Mouse (Mus musculus): Measurements from ENCODE around the gene Trp73.

The Trp73 gene

GRCm38 (mm10) chr4:154099361-154099760, 40.6 kb downstream of the Trp73 start:
- no peak for DNase-seq

GRCm38 (mm10) chr4:154096111-154096510, 43.9 kb downstream of the Trp73 start:
- no peak for DNase-seq

GRCm38 (mm10) chr4:154093210-154093609, 46.8 kb downstream of the Trp73 start:
- DNase-seq, result peak; percentile 19

DNA sequence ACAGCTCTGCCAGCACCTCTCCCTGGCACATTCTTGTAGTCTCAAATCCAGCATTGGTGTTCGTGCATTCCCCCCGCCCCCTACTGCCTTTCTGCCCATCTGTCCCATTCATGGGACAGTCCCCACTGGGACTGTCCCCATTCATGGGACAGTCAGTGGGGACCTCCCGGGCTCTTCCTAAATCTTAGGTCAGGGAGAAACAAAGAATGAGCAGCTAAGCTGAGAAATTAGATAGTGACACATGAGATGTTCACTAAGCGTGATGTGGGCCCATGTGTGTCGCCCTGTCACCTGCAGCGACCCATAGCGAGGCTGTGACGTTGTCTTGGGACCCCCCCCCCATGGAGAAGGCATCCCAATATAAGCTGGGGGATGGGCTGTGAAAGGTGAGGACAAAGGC, 48.7 kb downstream of the Trp73 start:
- DNase-seq, result no peak

- no peak for DNase-seq
Observed at GRCm38 (mm10) chr4:154089205-154089604, 50.8 kb downstream of the Trp73 start.

DNA sequence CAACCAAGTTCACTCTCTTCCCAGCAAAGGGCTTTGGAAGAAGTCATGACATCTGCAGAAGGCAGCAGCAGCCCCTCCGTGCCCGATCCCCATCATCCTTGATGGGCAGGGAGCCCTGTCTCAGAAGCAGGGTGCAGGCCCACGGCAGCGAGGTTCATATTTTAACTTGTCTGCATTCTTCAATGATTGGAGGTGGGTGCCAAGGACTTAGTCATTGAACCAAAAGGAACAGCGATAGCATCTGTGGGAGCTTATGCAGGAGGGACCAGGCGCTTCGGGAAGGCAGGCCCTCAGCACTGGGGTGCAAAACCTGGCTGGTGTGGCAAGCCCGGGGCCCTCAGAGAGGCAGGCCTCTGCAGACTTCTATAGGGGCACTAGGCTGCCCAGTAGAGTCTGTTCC, 53.6 kb downstream of the Trp73 start:
- no peak for DNase-seq

DNA sequence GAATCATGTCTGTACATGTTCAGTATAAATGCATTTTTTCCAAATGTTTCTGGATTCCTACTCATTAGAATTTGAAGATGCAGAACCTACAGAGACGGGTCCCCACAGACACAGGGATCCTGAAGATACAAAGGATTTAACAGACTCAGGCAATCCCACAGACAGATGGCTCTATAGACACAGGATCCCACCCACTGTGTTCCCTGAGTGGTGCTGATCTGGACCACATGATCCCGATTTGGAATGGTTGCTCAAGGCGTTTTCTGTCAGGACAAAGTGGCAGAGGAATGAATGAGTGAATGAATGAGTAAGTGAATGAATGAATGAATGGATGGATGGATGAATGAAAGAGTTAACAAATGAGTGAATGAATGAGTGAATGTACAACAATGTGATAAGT, 54.2 kb downstream of the Trp73 start:
- DNase-seq, result no peak

DNA sequence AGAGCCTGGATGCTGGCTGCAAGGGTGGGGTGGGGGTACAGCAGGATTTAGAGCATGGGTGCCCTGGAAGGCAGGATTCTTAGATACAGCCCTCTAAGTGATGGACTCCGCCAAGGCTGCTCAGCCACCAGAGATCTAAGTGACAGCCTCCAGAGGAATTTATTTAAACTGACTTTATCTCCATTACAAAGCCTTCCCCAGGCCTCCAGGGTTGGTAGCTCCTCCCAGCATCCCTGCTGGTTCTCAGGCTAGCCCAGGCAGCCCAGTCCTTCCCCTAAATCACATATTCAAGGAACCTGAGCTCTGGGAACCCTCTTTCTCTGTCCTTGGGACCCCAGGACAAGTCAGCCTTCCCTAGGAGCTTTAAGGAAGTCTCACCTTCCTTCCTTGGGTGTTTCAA, 58.0 kb downstream of the Trp73 start:
- no peak for DNase-seq

- DNase-seq, result peak; percentile 85
Observed at GRCm38 (mm10) chr4:154081021-154081420, 59.0 kb downstream of the Trp73 start.

- DNase-seq, result no peak
Observed at GRCm38 (mm10) chr4:154080211-154080610, 59.8 kb downstream of the Trp73 start.

DNA sequence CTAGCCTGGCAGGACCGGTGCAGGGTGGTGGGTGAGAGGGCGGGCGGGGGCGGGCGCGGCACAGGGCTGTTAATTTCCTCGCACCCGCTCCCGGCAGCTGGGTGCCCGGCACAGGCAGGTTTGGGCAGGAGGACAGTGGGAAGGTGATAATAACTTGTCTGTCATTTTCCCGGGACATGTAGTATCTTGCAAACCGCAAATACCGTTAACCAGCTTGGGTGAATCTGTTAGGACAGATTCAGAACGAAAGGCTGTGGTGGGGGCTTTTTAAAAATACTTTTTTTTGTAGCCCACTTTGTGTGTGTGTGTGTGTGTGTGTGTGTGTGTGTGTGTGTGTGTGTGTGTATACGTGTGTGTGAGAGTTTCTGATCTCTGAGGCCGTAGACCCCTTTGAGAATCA, 68.1 kb downstream of the Trp73 start:
- no peak for DNase-seq

GRCm38 (mm10) chr4:154071521-154071920, 68.5 kb downstream of the Trp73 start:
- DNase-seq, result no peak

GRCm38 (mm10) chr4:154070896-154071295, 69.1 kb downstream of the Trp73 start:
- DNase-seq, result peak; percentile 15

DNA sequence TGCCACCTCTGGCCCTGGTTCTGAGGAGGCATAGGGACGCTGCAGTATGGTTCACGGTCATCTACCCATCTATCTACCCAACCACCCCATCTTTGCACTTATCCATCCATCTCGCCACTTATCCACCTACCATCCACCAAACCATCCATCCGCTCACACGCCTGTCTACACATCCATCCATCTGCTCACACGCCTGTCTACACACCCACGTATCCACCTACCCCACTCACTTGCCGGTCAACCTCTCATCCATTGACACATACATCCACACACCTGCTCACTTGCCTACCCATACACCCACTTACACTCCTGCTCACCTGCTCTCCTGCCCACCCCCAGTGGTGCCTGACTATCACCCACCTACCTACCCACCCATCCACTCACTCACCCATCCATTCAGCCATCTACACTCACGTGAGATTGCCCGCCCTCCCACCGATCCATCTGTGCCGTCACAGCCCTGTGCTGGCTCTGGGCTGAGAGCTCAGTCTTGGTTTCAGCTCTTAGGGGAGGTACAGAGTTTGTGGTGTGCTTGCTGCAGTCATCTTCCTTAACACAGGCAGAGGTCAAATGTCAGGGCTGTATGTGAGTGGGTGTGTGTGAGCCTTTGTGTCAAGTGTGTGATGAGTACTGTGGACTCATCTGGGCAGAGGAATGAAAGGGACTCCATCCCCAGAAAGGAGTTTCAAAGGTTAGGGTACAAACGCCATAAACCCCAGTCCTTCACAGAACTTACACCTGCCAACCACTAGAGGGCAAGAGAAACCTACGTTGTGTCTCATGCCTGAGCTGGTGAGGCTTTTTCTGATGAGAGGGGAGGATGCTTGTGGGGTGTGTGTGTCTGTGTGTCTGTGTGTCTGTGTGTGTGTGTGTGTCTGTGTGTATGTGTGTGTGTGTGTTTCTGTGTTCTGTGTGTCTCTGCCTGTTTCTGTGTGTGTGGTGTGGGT, 74.9 kb downstream of the Trp73 start:
- DNase-seq, result peak; percentile 13

DNA sequence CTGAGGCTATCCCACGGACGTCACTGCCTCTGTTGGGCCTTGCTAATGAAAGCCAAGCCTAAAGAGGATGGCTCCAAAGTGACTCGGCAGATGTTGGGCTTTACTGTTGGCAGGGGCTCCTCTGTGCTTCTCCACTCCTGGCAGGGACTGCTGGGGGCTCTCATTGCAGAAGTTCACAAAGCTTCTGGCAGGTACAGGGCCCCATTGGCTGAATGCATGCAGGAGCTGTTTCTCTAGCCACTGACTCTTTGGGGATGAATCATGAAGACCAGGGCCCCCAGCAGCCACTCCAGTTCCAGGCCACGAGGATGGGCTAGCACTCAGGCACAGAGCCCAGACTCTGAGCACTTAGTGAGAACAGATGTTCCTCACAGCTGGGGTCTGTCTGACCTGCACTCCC, 82.3 kb downstream of the Trp73 start:
- no peak for DNase-seq

GRCm38 (mm10) chr4:154056661-154057060, 83.3 kb downstream of the Trp73 start:
- DNase-seq, result no peak

GRCm38 (mm10) chr4:154056046-154056445, 84.0 kb downstream of the Trp73 start:
- no peak for DNase-seq

- no peak for DNase-seq
Observed at GRCm38 (mm10) chr4:154055482-154055881, 84.5 kb downstream of the Trp73 start.

GRCm38 (mm10) chr4:154053065-154053464, 86.9 kb downstream of the Trp73 start:
- DNase-seq, result no peak

DNA sequence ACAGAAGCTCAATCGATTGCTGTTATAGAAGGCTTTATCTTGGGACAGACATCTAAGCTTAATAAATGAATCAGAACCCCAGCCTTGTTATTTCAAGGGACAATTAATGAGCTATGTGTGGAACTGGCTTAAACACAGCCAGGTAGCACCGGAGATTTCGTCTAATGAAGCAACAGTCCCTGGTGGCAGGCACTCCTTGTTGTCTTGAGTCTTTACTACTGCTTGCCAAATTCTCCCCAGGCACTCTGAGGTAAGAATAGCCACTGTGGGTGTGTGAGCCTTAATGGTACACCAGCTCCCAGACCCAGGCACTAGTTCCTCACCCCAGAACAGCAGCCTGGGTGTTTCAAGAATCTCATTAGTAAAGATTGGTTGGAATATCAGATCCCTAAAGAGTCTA, 88.6 kb downstream of the Trp73 start:
- no peak for DNase-seq

DNA sequence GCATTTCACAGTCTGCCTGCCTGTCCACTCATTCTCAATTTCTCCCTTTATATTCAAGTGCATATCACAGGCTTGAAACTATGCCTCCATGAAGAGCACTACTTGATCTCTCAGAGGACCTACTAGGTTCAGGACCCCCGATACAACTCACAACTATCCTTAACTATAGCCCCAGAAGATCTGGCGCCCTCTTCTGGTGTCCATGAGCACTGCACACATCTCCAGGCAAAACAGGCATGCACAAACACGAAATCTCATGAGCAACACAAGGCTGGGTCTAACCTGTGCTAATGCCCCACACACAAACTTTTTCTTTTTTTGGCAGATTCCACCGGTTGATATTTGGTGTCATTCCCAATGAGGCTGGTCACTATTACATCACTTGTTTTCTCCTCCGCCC, 94.2 kb downstream of the Trp73 start:
- no peak for DNase-seq

DNA sequence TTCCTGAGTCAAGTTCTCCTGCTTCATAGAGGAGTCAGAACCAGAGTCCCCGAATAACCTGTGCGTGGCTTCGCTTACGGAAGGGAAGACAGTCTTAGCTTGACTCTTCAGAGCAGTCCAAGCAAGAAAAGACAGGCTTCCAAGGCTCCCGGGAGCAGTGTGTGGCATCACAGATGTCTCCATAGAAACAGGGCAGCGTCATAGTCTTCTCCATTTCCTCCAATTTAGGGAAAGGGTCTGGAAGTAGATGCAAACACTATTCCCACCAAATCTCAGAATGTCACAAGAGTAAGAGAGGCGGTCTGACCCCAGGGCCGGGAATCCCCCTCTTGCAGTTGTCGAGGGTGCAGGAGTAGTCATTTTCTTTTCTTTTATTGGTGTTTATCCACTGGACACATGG, 97.4 kb downstream of the Trp73 start, which contains the start of gene Ccdc27:
Gene Ccdc27 (minus strand): TSS at position 101 of the 400 bp plus-strand sequence.
- no peak for DNase-seq

DNA sequence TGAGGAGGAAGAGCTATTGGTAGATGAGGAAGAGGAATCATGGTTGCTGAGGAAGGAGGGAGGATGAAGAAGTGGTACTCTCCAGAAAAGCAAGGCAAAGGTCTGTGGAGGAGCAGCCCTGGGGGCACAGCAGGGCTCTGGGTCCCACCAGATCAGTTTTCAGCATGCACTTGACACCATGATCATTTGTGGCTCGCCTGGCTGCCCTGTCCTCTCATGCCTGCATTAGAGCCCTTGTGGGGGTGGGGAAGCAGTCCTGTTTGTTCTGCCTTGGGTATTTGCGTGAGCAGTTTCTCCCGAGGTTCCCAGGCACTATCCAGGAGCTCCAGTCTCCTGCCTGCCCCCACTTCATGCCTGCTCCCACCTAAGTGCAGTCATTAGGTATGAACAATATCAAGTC, 102.9 kb downstream of the Trp73 start:
- DNase-seq, result no peak

- no peak for DNase-seq
Observed at GRCm38 (mm10) chr4:154028646-154029045, 111.4 kb downstream of the Trp73 start.

DNA sequence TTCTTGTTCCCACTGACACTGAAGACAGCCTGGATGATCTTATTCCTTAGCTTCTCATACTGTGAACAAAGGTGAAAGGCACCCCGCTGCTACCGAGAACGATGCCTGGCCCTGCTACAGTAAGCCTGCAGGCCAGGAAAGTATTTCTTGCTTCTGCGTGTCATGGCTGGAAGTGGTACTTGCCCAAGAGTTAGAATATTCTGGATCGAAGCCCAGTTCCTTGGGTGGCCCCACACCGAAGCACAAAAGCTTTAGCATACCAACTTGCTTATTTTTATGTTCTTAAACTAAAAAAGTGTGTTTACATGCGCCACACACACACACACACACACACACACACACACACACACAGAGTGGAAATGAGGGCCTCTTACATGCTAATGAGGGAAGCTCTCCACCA, 111.9 kb downstream of the Trp73 start:
- no peak for DNase-seq

All from kidney, adult 11 months (tissue).